Mouse (Mus musculus): Measurements from ENCODE around the gene Map3k3.

GRCm38 (mm10) chr11:106129477-106129876, 45.1 kb downstream of the Map3k3 start:
- TF ChIP-seq CTCF (IDR thresholded peaks at IDR 0.05; ENCODE audit: insufficient read depth, low read length) = no peak
- TF ChIP-seq POLR2A (IDR thresholded peaks at IDR 0.05; ENCODE audit: borderline replicate concordance, extremely low read depth, low read depth, low read length) = no peak

All from lung, adult 2 months (tissue).